Comparison of ENCODE assay signal across 9 mouse cellular contexts in the genomic region with DNA sequence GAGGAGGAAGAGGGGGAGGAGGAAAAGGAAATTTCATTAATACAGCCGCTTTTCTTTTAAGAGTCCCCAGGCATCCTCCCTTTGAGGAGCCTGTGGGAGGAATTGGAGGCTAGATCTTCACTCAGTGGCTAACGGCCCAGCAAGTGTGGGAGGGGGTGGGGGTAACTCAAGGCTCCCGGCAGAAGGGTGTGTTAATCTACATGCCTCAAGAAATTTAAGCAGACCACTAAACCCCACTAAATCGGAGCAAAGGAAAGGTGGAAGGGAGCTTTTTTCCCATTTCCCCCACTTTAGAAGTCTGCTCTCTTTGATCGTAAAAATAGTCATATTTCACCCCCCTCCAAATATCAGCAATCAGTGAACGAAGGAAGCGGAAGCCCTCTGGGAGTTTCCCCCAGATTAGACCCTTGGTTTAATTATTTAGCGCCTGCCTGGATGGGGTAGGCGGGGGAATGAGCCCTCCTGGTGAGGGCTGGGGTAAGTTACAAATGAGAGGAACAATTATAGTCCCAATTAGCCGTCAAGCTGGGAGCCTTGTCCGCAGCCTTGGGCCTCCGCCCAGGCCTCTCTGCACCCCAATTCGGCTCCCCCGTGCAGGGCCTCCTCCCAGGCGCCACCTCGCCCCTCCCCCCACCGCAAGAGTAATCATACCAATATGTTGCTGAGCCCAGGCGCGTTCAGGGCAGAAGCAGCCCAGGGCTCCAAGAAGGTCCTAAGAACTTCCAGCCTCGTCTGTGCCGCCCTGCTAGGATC. TPM values are rescaled to one million over a fixed set of nuclear protein-coding genes. Genes with fewer than 3 reads are reported as not detected.
A peak's percentile ranks its signal among the peaks of the same experiment; 100 is the strongest.
DNase-seq lines count a peak whose midpoint lies in the region; ATAC-seq and TF ChIP-seq lines count a peak whose summit lies in the region.
"Had no signal": no experiment of that assay in that cellular context is flagged by ENCODE, and none has a peak within 500 bp of the region (broad histone marks: within the 10 kb centered on the region; RNA-seq: fewer than 3 reads in every experiment).

No protein-coding gene starts in this region.

- H3K4me2 ChIP-seq in embryonic facial prominence, embryonic 14.5 days (ENCODE audit: low read depth, low read length), result peak overlapping the region; percentile 32
- H3K4me2 ChIP-seq in liver, embryonic 11.5 days, result peak overlapping the region; percentile 28

- H3K27me3 ChIP-seq in embryonic facial prominence, embryonic 14.5 days (replicated peaks; ENCODE audit: control insufficient read depth, insufficient read depth, low read length), result no peaks in the 10 kb centered on the region
- H3K27me3 ChIP-seq in liver, embryonic 11.5 days (replicated peaks; ENCODE audit: control insufficient read depth, insufficient read depth, low read length), result no peaks in the 10 kb centered on the region
- no peaks in the 10 kb centered on the region for H3K27me3 ChIP-seq in cerebellum, adult 2 months (ENCODE audit: control insufficient read depth, insufficient read depth, low read length)

- H3K9me3 ChIP-seq in embryonic facial prominence, embryonic 14.5 days (ENCODE audit: control insufficient read depth, low read length), result no peaks in the 10 kb centered on the region
- H3K9me3 ChIP-seq in liver, embryonic 11.5 days (ENCODE audit: control insufficient read depth, low read length), result no peaks in the 10 kb centered on the region

- H3K27ac ChIP-seq in embryonic facial prominence, embryonic 14.5 days (replicated peaks; ENCODE audit: low read depth, low read length), result peak overlapping the region; percentile 86
- no peak overlapping the region; the same call in 1 of the 2 replicates for H3K27ac ChIP-seq in liver, embryonic 11.5 days (ENCODE audit: low read depth, low read length)
- no peak overlapping the region for H3K27ac ChIP-seq in cerebellum, adult 2 months (ENCODE audit: insufficient read depth, low read length)

- peak; percentile 44 for DNase-seq in kidney, postnatal 10 days
- no peak for DNase-seq in kidney, postnatal 14 days
- DNase-seq in embryo, embryonic 10 days (ENCODE audit: low spot score), result peak; percentile 37
- peak; percentile 82 for DNase-seq in embryonic facial prominence, embryonic 14.5 days (ENCODE audit: low spot score)
- DNase-seq in liver, embryonic 11.5 days (ENCODE audit: low spot score), result no peak
- DNase-seq in lung, postnatal 4 days, result no peak
- no peak for DNase-seq in cerebellum, adult 2 months
- DNase-seq: cerebellum, postnatal 25 days; lung, postnatal 10 days had no signal

- peak; percentile 75 for ATAC-seq in embryonic facial prominence, embryonic 14.5 days (ENCODE audit: low read depth)
- ATAC-seq in liver, embryonic 11.5 days (replicated peaks; ENCODE audit: low FRiP score), result no peak

- 5% methylated on average over 21 of the region's 21 CpGs for WGBS in embryonic facial prominence, embryonic 14.5 days
- WGBS in liver, embryonic 11.5 days, result 21% methylated on average over 21 of the region's 21 CpGs
- WGBS in cerebellum, adult 2 months, result 22% methylated on average over 21 of the region's 21 CpGs

- H3K36me3 ChIP-seq in embryonic facial prominence, embryonic 14.5 days (ENCODE audit: control insufficient read depth, insufficient read depth, low read length), result no peaks in the 10 kb centered on the region
- H3K36me3 ChIP-seq in liver, embryonic 11.5 days (ENCODE audit: control insufficient read depth, insufficient read depth, low read length), result no peaks in the 10 kb centered on the region

- TF ChIP-seq CTCF in cerebellum, adult 2 months (IDR thresholded peaks at IDR 0.05; ENCODE audit: borderline replicate concordance, insufficient read depth, low read depth, low read length), result no peak

- no peak for TF ChIP-seq POLR2A in cerebellum, adult 2 months (IDR thresholded peaks at IDR 0.05; ENCODE audit: borderline replicate concordance, insufficient read depth, low read length)

- peak overlapping the region; percentile 32; the same call in 1 of the 2 replicates for H3K9ac ChIP-seq in embryonic facial prominence, embryonic 14.5 days (ENCODE audit: low read depth, low read length)
- no peak overlapping the region for H3K9ac ChIP-seq in liver, embryonic 11.5 days (ENCODE audit: low read depth, low read length)

- 0 out of 2 replicates have a peak overlapping the region, but pooled peaks have one; percentile 9 for H3K4me3 ChIP-seq in embryonic facial prominence, embryonic 14.5 days (ENCODE audit: low read depth, low read length)
- H3K4me3 ChIP-seq in liver, embryonic 11.5 days (ENCODE audit: low read depth, low read length), result no peak overlapping the region
- H3K4me3 ChIP-seq in cerebellum, adult 2 months (replicated peaks; ENCODE audit: insufficient read depth, low read depth, low read length), result no peak overlapping the region

- H3K4me1 ChIP-seq in embryonic facial prominence, embryonic 14.5 days (ENCODE audit: control insufficient read depth, insufficient read depth, low read length), result peaks cover 42% of the 10 kb centered on the region
- peaks cover 6% of the 10 kb centered on the region for H3K4me1 ChIP-seq in liver, embryonic 11.5 days (replicated peaks; ENCODE audit: control insufficient read depth, insufficient read depth, low read length)
- H3K4me1 ChIP-seq in cerebellum, adult 2 months (ENCODE audit: control insufficient read depth, insufficient read depth, low read length), result no peaks in the 10 kb centered on the region

RNA-seq across cellular contexts. Expression of a gene that starts 1.6 kb away (rescaled TPM):
- polyA plus RNA-seq in embryonic facial prominence, embryonic 14.5 days (2014; fragmentation: Nextera tagmentation; extraction: Ambion mirVana), result 63.8 and 68.0 TPM in 2 replicates
- 8.2 and 9.4 TPM in 2 replicates for polyA plus RNA-seq in liver, embryonic 11.5 days (2014; fragmentation: Nextera tagmentation; extraction: Ambion mirVana)
- polyA plus RNA-seq in cerebellum, adult 2 months (2012; rRNA removed), result 1.7 and 2.1 TPM in 2 replicates

RNA-seq across cellular contexts. Expression of a gene that starts 6.3 kb away (rescaled TPM):
- polyA plus RNA-seq in embryonic facial prominence, embryonic 14.5 days (2014; fragmentation: Nextera tagmentation; extraction: Ambion mirVana), result 26.6 and 30.4 TPM in 2 replicates
- polyA plus RNA-seq in liver, embryonic 11.5 days (2014; fragmentation: Nextera tagmentation; extraction: Ambion mirVana), result 44.2 and 45.6 TPM in 2 replicates
- 46.6 and 52.6 TPM in 2 replicates for polyA plus RNA-seq in cerebellum, adult 2 months (2012; rRNA removed)

RNA-seq across cellular contexts. Expression of a gene that starts 28.8 kb away (rescaled TPM):
- polyA plus RNA-seq in embryonic facial prominence, embryonic 14.5 days (2014; fragmentation: Nextera tagmentation; extraction: Ambion mirVana), result 81.7 and 85.6 TPM in 2 replicates
- 75.9 and 85.2 TPM in 2 replicates for polyA plus RNA-seq in liver, embryonic 11.5 days (2014; fragmentation: Nextera tagmentation; extraction: Ambion mirVana)
- 37.1 and 37.8 TPM in 2 replicates for polyA plus RNA-seq in cerebellum, adult 2 months (2012; rRNA removed)

RNA-seq across cellular contexts. Expression of a gene that starts 33.0 kb away (rescaled TPM):
- 1.9 and 2.5 TPM in 2 replicates for polyA plus RNA-seq in embryonic facial prominence, embryonic 14.5 days (2014; fragmentation: Nextera tagmentation; extraction: Ambion mirVana)
- 0.40 and 0.75 TPM in 2 replicates for polyA plus RNA-seq in liver, embryonic 11.5 days (2014; fragmentation: Nextera tagmentation; extraction: Ambion mirVana)
- 3.8 and 4.7 TPM in 2 replicates for polyA plus RNA-seq in cerebellum, adult 2 months (2012; rRNA removed)

Comparison
In these comparisons a context has a peak if more than half of its experiments do, and no peak if none do; other contexts are left out.
1. DNase-seq: peak in kidney, postnatal 10 days (single experiment), embryo, embryonic 10 days (single experiment) and embryonic facial prominence, embryonic 14.5 days (single experiment); none in kidney, postnatal 14 days (single experiment), liver, embryonic 11.5 days (single experiment), lung, postnatal 4 days (0 of 2) and cerebellum, adult 2 months (0 of 2).